Comparison of ENCODE assay signal across 8 mouse cellular contexts in genomic region chr7:116031718-116032595, GRCm38 (mm10). TPM values are rescaled to one million over a fixed set of nuclear protein-coding genes. Genes with fewer than 3 reads are reported as not detected.
A peak's percentile ranks its signal among the peaks of the same experiment; 100 is the strongest.
DNase-seq lines count a peak whose midpoint lies in the region; ATAC-seq and TF ChIP-seq lines count a peak whose summit lies in the region.

No protein-coding gene starts in this region.

- under 1% methylated on average over 65 of the region's 65 CpGs for WGBS in hindbrain, postnatal 0 days
- WGBS in liver, embryonic 11.5 days, result under 1% methylated on average over 65 of the region's 65 CpGs

- H3K79me2 ChIP-seq in myocyte (ENCODE audit: control insufficient read depth, insufficient read depth), result no peaks in the 10 kb centered on the region

- H3K27ac ChIP-seq in layer of hippocampus, adult 2 months, result peak overlapping the region; percentile 85
- peak overlapping the region; percentile 86 for H3K27ac ChIP-seq in cortical plate, adult 2 months (ENCODE audit: insufficient read depth, low read length)
- peak overlapping the region; percentile 87 for H3K27ac ChIP-seq in hindbrain, postnatal 0 days
- H3K27ac ChIP-seq in liver, embryonic 11.5 days (ENCODE audit: low read depth, low read length), result 0 out of 2 replicates have a peak overlapping the region, but pooled peaks have one; percentile 4

- no peaks in the 10 kb centered on the region for H3K36me3 ChIP-seq in hindbrain, postnatal 0 days (ENCODE audit: insufficient read depth, low read length)
- no peaks in the 10 kb centered on the region for H3K36me3 ChIP-seq in liver, embryonic 11.5 days (ENCODE audit: control insufficient read depth, insufficient read depth, low read length)
- H3K36me3 ChIP-seq in myocyte (ENCODE audit: control insufficient read depth, insufficient read depth), result no peaks in the 10 kb centered on the region

- H3K4me3 ChIP-seq in layer of hippocampus, adult 2 months, result peak overlapping the region; percentile 58
- H3K4me3 ChIP-seq in cortical plate, adult 2 months (ENCODE audit: insufficient read depth, low read length), result peak overlapping the region; percentile 47
- peak overlapping the region; percentile 52 for H3K4me3 ChIP-seq in hindbrain, postnatal 0 days (ENCODE audit: low read length)
- H3K4me3 ChIP-seq in liver, embryonic 11.5 days (ENCODE audit: low read depth, low read length), result peak overlapping the region; percentile 62
- peak overlapping the region; percentile 11 for H3K4me3 ChIP-seq in myocyte

- intact Hi-C loops in gastrocnemius, postnatal 14 days (cut with DNase I; ENCODE audit: low total_unique reads), result loop anchor here (10.0 kb wide), 1 partner anchor 1107 kb away; no protein-coding TSS in a partner anchor

- H3K4me2 ChIP-seq in hindbrain, postnatal 0 days (ENCODE audit: low read depth, low read length), result peak overlapping the region; percentile 96
- peak overlapping the region; percentile 95 for H3K4me2 ChIP-seq in liver, embryonic 11.5 days
- H3K4me2 ChIP-seq in myocyte (ENCODE audit: low read depth), result peak overlapping the region; percentile 80

- H3K9me3 ChIP-seq in hindbrain, postnatal 0 days (ENCODE audit: low read length), result no peaks in the 10 kb centered on the region
- H3K9me3 ChIP-seq in liver, embryonic 11.5 days (ENCODE audit: control insufficient read depth, low read length), result no peaks in the 10 kb centered on the region

- H3K4me1 ChIP-seq in cortical plate, adult 2 months (ENCODE audit: control insufficient read depth, insufficient read depth, low read length), result no peaks in the 10 kb centered on the region
- peaks cover 12% of the 10 kb centered on the region; the same call in 1 of the 2 replicates for H3K4me1 ChIP-seq in hindbrain, postnatal 0 days (ENCODE audit: insufficient read depth, low read length)
- peaks cover 18% of the 10 kb centered on the region for H3K4me1 ChIP-seq in liver, embryonic 11.5 days (replicated peaks; ENCODE audit: control insufficient read depth, insufficient read depth, low read length)

- H3K27me3 ChIP-seq in hindbrain, postnatal 0 days (ENCODE audit: insufficient read depth, low read length), result peaks cover 12% of the 10 kb centered on the region
- peaks cover 53% of the 10 kb centered on the region for H3K27me3 ChIP-seq in liver, embryonic 11.5 days (replicated peaks; ENCODE audit: control insufficient read depth, insufficient read depth, low read length)
- H3K27me3 ChIP-seq in myocyte (ENCODE audit: control insufficient read depth, insufficient read depth, insufficient read length), result peaks cover 30% of the 10 kb centered on the region

- peak overlapping the region; percentile 67 for H3K9ac ChIP-seq in hindbrain, postnatal 0 days (replicated peaks; ENCODE audit: low read length)
- H3K9ac ChIP-seq in liver, embryonic 11.5 days (ENCODE audit: low read depth, low read length), result peak overlapping the region; percentile 73

- peak overlapping the region; percentile 14 for H3ac ChIP-seq in myocyte (ENCODE audit: control insufficient read depth, insufficient read length)

- no peak for TF ChIP-seq CTCF in layer of hippocampus, adult 2 months (conservative IDR thresholded peaks at IDR 0.05)
- no peak for TF ChIP-seq CTCF in cortical plate, adult 2 months (IDR thresholded peaks at IDR 0.05; ENCODE audit: extremely low read depth, insufficient read depth, low read length)
- no peak for TF ChIP-seq CTCF in hindbrain, postnatal 0 days (IDR thresholded peaks at IDR 0.05; ENCODE audit: low read depth)

- no peak for DNase-seq in layer of hippocampus, adult 2 months (ENCODE audit: low spot score in 2 of 2)
- DNase-seq in layer of hippocampus, adult 11-12 months (ENCODE audit: low spot score), result no peak
- DNase-seq in gastrocnemius, postnatal 14 days, result peak; percentile 76
- DNase-seq in hindbrain, postnatal 0 days (ENCODE audit: low spot score), result peak; percentile 51
- DNase-seq in liver, embryonic 11.5 days (ENCODE audit: low spot score), result peak; percentile 78
- peak; percentile 41 for DNase-seq in testis, postnatal 14 days (ENCODE audit: low spot score)

- ATAC-seq in hindbrain, postnatal 0 days, result peak; percentile 51; the same call in 1 of the 2 replicates
- ATAC-seq in liver, embryonic 11.5 days (replicated peaks; ENCODE audit: low FRiP score), result peak; percentile 64

- no peak for TF ChIP-seq POLR2A in cortical plate, adult 2 months (IDR thresholded peaks at IDR 0.05; ENCODE audit: extremely low read depth, insufficient read depth, low read length)
- TF ChIP-seq POLR2A in myocyte (IDR thresholded peaks at IDR 0.05; ENCODE audit: insufficient read length, low read depth), result no peak

TF ChIP-seq in myocyte, 11 proteins besides CTCF, POLR2A, EP300 and RAD21:
- TF ChIP-seq SRF (IDR thresholded peaks at IDR 0.05; ENCODE audit: control insufficient read depth, insufficient read length, low read depth) (no peak), POLR2AphosphoS2 (IDR thresholded peaks at IDR 0.05; ENCODE audit: insufficient read length, low read depth) (no peak), MAX (IDR thresholded peaks at IDR 0.05; ENCODE audit: low read depth) (no peak), CEBPB (IDR thresholded peaks at IDR 0.05; ENCODE audit: insufficient read depth, poor library complexity, severe bottlenecking) (no peak), TCF3 (IDR thresholded peaks at IDR 0.05; ENCODE audit: insufficient read length, low read depth) (no peak), TCF12 (IDR thresholded peaks at IDR 0.05; ENCODE audit: insufficient read depth, poor library complexity, severe bottlenecking) (no peak), E2F4 (IDR thresholded peaks at IDR 0.05; ENCODE audit: insufficient read depth) (no peak), REST (IDR thresholded peaks at IDR 0.05; ENCODE audit: insufficient read depth, insufficient read length) (no peak), MYOG (IDR thresholded peaks at IDR 0.05; ENCODE audit: control insufficient read depth in 1 of 3, insufficient read depth in 1 of 3, insufficient read length in 2 of 3, low read depth in 2 of 3) (no peak)

RNA-seq across cellular contexts. Expression of gene Sox6, which starts 6.6 kb away (rescaled TPM):
- total RNA-seq in layer of hippocampus, adult 2 months (2021), result 10 to 100 TPM; 24.3 to 31.0 TPM
- 9.4 and 9.8 TPM in 2 replicates for polyA plus RNA-seq in cortical plate, adult 2 months (2012; rRNA removed)
- 100 to 1,000 TPM; 111 to 116 TPM for total RNA-seq in gastrocnemius, postnatal 14 days (2021)
- 24.9 and 39.8 TPM in 2 replicates for total RNA-seq in hindbrain, postnatal 0 days (2014; rRNA removed)
- polyA plus RNA-seq in hindbrain, postnatal 0 days (2015; fragmentation: Nextera tagmentation; extraction: Ambion mirVana), result 32.8 and 33.7 TPM in 2 replicates
- polyA plus RNA-seq in liver, embryonic 11.5 days (2014; fragmentation: Nextera tagmentation; extraction: Ambion mirVana), result 37.0 and 37.1 TPM in 2 replicates
- polyA plus RNA-seq in myocyte (2012; fragmentation: generic; extraction: Trizol), result 0.11 TPM

RNA-seq across cellular contexts. Expression of gene 1110004F10Rik, which starts 7.2 kb away (rescaled TPM):
- total RNA-seq in layer of hippocampus, adult 2 months (2021), result 100 to 1,000 TPM; 101 to 106 TPM
- polyA plus RNA-seq in cortical plate, adult 2 months (2012; rRNA removed), result 122 and 126 TPM in 2 replicates
- 10 to 100 TPM; 48.7 to 53.2 TPM for total RNA-seq in gastrocnemius, postnatal 14 days (2021)
- 142 and 148 TPM in 2 replicates for total RNA-seq in hindbrain, postnatal 0 days (2014; rRNA removed)
- polyA plus RNA-seq in hindbrain, postnatal 0 days (2015; fragmentation: Nextera tagmentation; extraction: Ambion mirVana), result 329 and 335 TPM in 2 replicates
- polyA plus RNA-seq in liver, embryonic 11.5 days (2014; fragmentation: Nextera tagmentation; extraction: Ambion mirVana), result 247 and 252 TPM in 2 replicates
- polyA plus RNA-seq in myocyte (2012; fragmentation: generic; extraction: Trizol), result 69.7 TPM

RNA-seq across cellular contexts. Expression of gene Gm4353, which starts 52.5 kb away (rescaled TPM):
- total RNA-seq in layer of hippocampus, adult 2 months (2021), result 1 to 10 TPM; 3.3 to 4.7 TPM
- polyA plus RNA-seq in cortical plate, adult 2 months (2012; rRNA removed), result 1.1 and 1.2 TPM in 2 replicates
- total RNA-seq in gastrocnemius, postnatal 14 days (2021), result 1 to 10 TPM; 1.8 to 1.9 TPM
- total RNA-seq in hindbrain, postnatal 0 days (2014; rRNA removed), result 0.14 and 1.3 TPM in 2 replicates
- 0.63 and 0.79 TPM in 2 replicates for polyA plus RNA-seq in hindbrain, postnatal 0 days (2015; fragmentation: Nextera tagmentation; extraction: Ambion mirVana)
- 0.78 and 0.93 TPM in 2 replicates for polyA plus RNA-seq in liver, embryonic 11.5 days (2014; fragmentation: Nextera tagmentation; extraction: Ambion mirVana)
- polyA plus RNA-seq in myocyte (2012; fragmentation: generic; extraction: Trizol), result 9.3 TPM

Comparison
In these comparisons a context has a peak if more than half of its experiments do, and no peak if none do; other contexts are left out.
1. DNase-seq: peak in gastrocnemius, postnatal 14 days (single experiment), hindbrain, postnatal 0 days (single experiment), liver, embryonic 11.5 days (single experiment) and testis, postnatal 14 days (single experiment); none in layer of hippocampus, adult 2 months (0 of 2) and layer of hippocampus, adult 11-12 months (single experiment).
2. H3K27ac ChIP-seq: peak in every context shown above with its lines; median percentile 87 in hindbrain, postnatal 0 days; 86 in cortical plate, adult 2 months; 85 in layer of hippocampus, adult 2 months; 4 in liver, embryonic 11.5 days.
3. H3K4me3 ChIP-seq: peak in every context shown above with its lines; median percentile 62 in liver, embryonic 11.5 days; 58 in layer of hippocampus, adult 2 months; 52 in hindbrain, postnatal 0 days; 47 in cortical plate, adult 2 months; 11 in myocyte.
4. Peak in every context shown above with its lines, with median percentiles within 50 percentile points of each other: H3K4me2 ChIP-seq.